Mouse (Mus musculus) lung, embryonic 14.5 days (tissue): ENCODE results near the gene Gatb. TPM values are rescaled to one million over a fixed set of nuclear protein-coding genes. Genes with fewer than 3 reads are reported as not detected.
A peak's percentile ranks its signal among the peaks of the same experiment; 100 is the strongest.

ENCODE experiments used
- ATAC-seq: fragments of 200-750 bp; cut with Nextera tagmentation; 2 replicates; pipeline ENCODE4 v1.8.0; 2017; ENCODE audit warnings: mild to moderate bottlenecking, moderate TSS enrichment, moderate library complexity; ENCODE audit not compliant: insufficient read depth
- DNase-seq: peaks from one replicate; pipeline ENCODE4 v3.0.0-alpha.2; 2015
- H3K27ac ChIP-seq: fragments of 300-500 bp; sonication (generic); 2 replicates; pipeline ENCODE4 v1.5.1; 2014; ENCODE audit warnings: low read depth, mild to moderate bottlenecking, moderate library complexity
- H3K27me3 ChIP-seq: fragments of 300-500 bp; sonication (generic); 2 replicates; pipeline ENCODE4 v1.6.1; 2014; ENCODE audit warnings: low read length, control low read depth; ENCODE audit not compliant: insufficient read depth
- H3K36me3 ChIP-seq: fragments of 300-500 bp; sonication (generic); 2 replicates; pipeline ENCODE4 v1.6.1; 2014; ENCODE audit warnings: control low read depth; ENCODE audit not compliant: insufficient read depth
- H3K4me1 ChIP-seq: fragments of 300-500 bp; sonication (generic); 2 replicates; pipeline ENCODE4 v1.6.1; 2014; ENCODE audit warnings: antibody characterized with exemption, control low read depth; ENCODE audit not compliant: insufficient read depth
- H3K4me2 ChIP-seq: fragments of 300-500 bp; sonication (generic); 2 replicates; pipeline ENCODE4 v1.6.1; 2014; ENCODE audit warnings: mild to moderate bottlenecking
- H3K4me3 ChIP-seq: fragments of 300-500 bp; sonication (generic); 2 replicates; pipeline ENCODE4 v1.5.1; 2014; ENCODE audit warnings: low read depth, low read length
- H3K9ac ChIP-seq: fragments of 300-500 bp; sonication (generic); 2 replicates; pipeline ENCODE4 v1.6.1; 2014
- H3K9me3 ChIP-seq: fragments of 300-500 bp; sonication (generic); 2 replicates; pipeline ENCODE4 v1.6.1; 2016; ENCODE audit warnings: low read depth, low read length, control low read depth
- CTCF ChIP-seq: IDR thresholded peaks from 2 replicates; pipeline ENCODE4 v1.5.1; 2016; ENCODE audit warnings: antibody characterized with exemption, low read depth
- WGBS: fragments of 180-500 bp; shearing (Covaris S2); extraction: QIAGEN DNeasy Blood & Tissue Kit; methylation state at CpG from one replicate; pipeline ENCODE4 v1.1.7; 2014; 5-methylcytosine and 5-hydroxymethylcytosine counted together
- polyA plus RNA-seq: library from polyadenylated mRNA; unstranded; fragments of >200 nt; fragmentation: Nextera tagmentation; extraction: Ambion mirVana; gene quantifications from 2 replicates; pipeline ENCODE4 v1.2.1, GENCODE M21; 2014

The Gatb gene
- polyA plus RNA-seq, 1 experiment from 2014 or later: 18.2 TPM

DNA sequence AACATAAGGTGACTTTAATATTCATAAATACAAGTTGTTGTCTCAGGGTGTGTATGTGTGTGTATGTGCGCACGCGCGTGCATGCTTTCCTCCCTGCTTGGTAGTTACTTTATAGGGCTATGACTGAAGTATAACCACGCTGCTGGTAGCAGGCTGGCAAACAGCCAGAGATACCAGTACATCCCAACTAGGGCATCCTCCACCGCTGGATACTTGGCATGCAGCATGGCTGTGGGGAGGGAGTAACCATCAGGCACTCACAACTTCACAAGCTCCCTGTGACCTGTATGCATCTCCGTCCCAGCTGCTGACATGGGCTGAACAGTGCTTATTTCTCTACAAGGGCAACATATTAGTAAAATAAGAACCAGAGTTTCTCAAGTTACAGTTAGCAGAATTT is 85.8 kb downstream of the Gatb start:
- DNase-seq (peak; percentile 18), ATAC-seq (no peak)
- 83% methylated on average over 7 of the region's 7 CpGs for WGBS
- no peak overlapping the region for H3K27ac ChIP-seq
- H3K9me3 ChIP-seq: no peaks in the 10 kb centered on the region
- no peak overlapping the region for H3K4me2 ChIP-seq
- H3K27me3 ChIP-seq: no peaks in the 10 kb centered on the region
- H3K4me3 ChIP-seq: no peak overlapping the region
- H3K4me1 ChIP-seq: no peaks in the 10 kb centered on the region
- TF ChIP-seq CTCF: no peak
- H3K36me3 ChIP-seq: no peaks in the 10 kb centered on the region
- no peak overlapping the region for H3K9ac ChIP-seq

GRCm38 (mm10) chr3:85661926-85662813 is 88.3 kb downstream of the Gatb start:
- Histone ChIP-seq H3K4me1 (no peaks in the 10 kb centered on the region), H3K27me3 (no peaks in the 10 kb centered on the region), H3K9me3 (no peaks in the 10 kb centered on the region), H3K4me3 (no peak overlapping the region), H3K4me2 (no peak overlapping the region), H3K27ac (no peak overlapping the region), H3K36me3 (no peaks in the 10 kb centered on the region), H3K9ac (no peak overlapping the region)
- TF ChIP-seq CTCF: no peak
- DNase-seq (no peak), ATAC-seq (no peak)
- WGBS: 65% methylated on average over 10 of the region's 10 CpGs

DNA sequence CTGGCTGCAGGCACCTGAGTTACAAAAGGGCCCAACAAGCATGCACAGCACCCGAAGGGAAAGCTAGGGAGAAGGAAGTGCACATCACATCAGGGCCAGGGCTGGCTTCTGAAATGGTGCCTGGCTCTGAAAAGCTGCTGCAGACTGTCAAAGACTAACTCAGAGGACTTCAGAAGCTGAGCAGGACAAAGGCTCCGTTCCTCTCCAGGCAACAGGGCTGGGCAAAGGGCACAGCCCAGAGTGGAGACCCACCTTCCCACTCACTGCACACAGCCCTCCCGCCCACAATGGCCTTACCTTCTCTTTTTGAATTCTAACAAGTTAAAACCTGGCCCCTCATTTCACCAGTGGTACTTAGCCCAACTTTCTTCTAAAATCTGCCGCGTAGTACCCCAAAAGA is 89.9 kb downstream of the Gatb start:
- no peak overlapping the region for H3K4me3 ChIP-seq
- no peaks in the 10 kb centered on the region for H3K9me3 ChIP-seq
- no peaks in the 10 kb centered on the region for H3K4me1 ChIP-seq
- H3K27me3 ChIP-seq: no peaks in the 10 kb centered on the region
- DNase-seq: no peak
- WGBS: 73% methylated on average over 5 of the region's 5 CpGs
- H3K4me2 ChIP-seq: no peak overlapping the region
- no peak for ATAC-seq
- no peak overlapping the region for H3K9ac ChIP-seq
- H3K36me3 ChIP-seq: no peaks in the 10 kb centered on the region
- H3K27ac ChIP-seq: no peak overlapping the region
- TF ChIP-seq CTCF: no peak

- H3K4me1 ChIP-seq: no peaks in the 10 kb centered on the region
- no peak overlapping the region for H3K9ac ChIP-seq
- TF ChIP-seq CTCF: no peak
- ATAC-seq: no peak
- H3K4me3 ChIP-seq: no peak overlapping the region
- no peaks in the 10 kb centered on the region for H3K36me3 ChIP-seq
- no peak for DNase-seq
- H3K27me3 ChIP-seq: no peaks in the 10 kb centered on the region
- WGBS: 77% methylated on average over 10 of the region's 10 CpGs
- H3K9me3 ChIP-seq: no peaks in the 10 kb centered on the region
- no peak overlapping the region for H3K4me2 ChIP-seq
- no peak overlapping the region for H3K27ac ChIP-seq
Measured at GRCm38 (mm10) chr3:85664591-85665171, 90.8 kb downstream of the Gatb start.

DNA sequence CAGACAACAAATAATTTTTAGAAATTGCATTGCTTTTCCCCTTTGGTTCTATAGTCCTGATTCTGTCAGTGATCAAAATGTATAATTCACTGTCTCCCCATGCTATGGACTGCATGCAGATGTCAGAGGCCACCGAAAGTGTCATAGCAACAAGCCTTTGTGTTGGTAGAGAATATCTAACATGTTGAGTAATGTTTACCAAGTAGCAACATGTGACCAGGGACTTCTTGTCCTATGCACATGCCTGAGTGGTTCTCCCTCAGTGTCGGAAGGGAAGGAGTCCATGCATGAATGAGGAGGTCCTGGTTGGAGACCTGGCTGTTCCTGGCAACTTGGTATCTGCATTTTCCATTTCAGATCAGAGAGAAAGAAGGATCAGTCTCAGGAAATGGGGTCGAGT is 92.2 kb downstream of the Gatb start:
- no peak for ATAC-seq
- Histone ChIP-seq H3K4me1 (no peaks in the 10 kb centered on the region), H3K27ac (no peak overlapping the region), H3K4me3 (no peak overlapping the region), H3K27me3 (no peaks in the 10 kb centered on the region), H3K36me3 (no peaks in the 10 kb centered on the region), H3K4me2 (no peak overlapping the region), H3K9ac (no peak overlapping the region), H3K9me3 (no peaks in the 10 kb centered on the region)
- no peak for DNase-seq
- no peak for TF ChIP-seq CTCF
- WGBS: 67% methylated on average over 3 of the region's 3 CpGs

DNA sequence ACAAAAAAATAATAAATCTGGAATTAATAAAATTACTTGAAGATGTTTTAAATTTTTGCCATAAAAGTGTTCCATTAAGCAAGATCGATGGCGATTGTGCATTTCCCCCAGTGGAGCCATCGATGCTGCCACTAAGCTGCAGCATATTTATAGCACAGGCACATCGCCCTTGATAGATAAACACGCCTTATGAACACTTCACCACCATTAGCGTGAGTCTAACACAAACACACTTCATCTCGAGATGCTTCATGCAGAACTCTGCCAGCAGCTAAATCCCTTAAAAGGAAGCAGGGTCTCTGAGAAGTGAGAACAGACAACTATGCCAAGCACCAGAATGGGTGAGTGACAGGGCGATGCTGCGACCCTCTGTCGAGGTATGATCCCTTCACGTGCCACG is 92.8 kb downstream of the Gatb start:
- ATAC-seq (no peak), DNase-seq (no peak)
- Histone ChIP-seq H3K36me3 (no peaks in the 10 kb centered on the region), H3K4me1 (no peaks in the 10 kb centered on the region), H3K9ac (no peak overlapping the region), H3K27me3 (no peaks in the 10 kb centered on the region), H3K27ac (no peak overlapping the region), H3K4me2 (no peak overlapping the region), H3K9me3 (no peaks in the 10 kb centered on the region), H3K4me3 (no peak overlapping the region)
- WGBS: 58% methylated on average over 12 of the region's 12 CpGs
- TF ChIP-seq CTCF: no peak

DNA sequence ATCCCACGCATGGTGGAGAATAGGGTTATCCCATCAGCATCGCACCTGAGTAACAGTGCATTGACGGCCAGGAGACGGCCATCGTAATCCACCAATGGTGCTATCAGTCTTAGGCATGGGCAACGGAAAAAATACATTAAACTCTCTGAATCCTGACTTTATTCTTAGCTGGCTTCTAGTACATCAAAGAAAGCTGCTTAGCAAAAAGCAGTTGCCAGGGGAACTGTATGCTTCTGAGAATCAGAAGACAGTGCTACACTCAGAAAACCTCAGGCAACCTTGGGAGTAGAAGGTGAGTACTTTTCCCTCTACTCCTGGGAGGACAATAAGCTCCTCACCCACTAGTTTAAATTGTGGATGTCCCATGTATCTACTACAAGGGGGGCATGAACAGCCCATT is 93.8 kb downstream of the Gatb start:
- 88% methylated on average over 6 of the region's 6 CpGs for WGBS
- no peak overlapping the region for H3K27ac ChIP-seq
- no peak for ATAC-seq

More for the DNA sequence above, 93.8 kb downstream of the Gatb start:
- Histone ChIP-seq H3K4me1 (no peaks in the 10 kb centered on the region), H3K27me3 (no peaks in the 10 kb centered on the region), H3K9me3 (no peaks in the 10 kb centered on the region), H3K9ac (no peak overlapping the region), H3K36me3 (no peaks in the 10 kb centered on the region), H3K4me2 (no peak overlapping the region), H3K4me3 (no peak overlapping the region)
- TF ChIP-seq CTCF: no peak
- DNase-seq: no peak
